Mouse (Mus musculus): Measurements from ENCODE around the gene Ttc7b. TPM values are rescaled to one million over a fixed set of nuclear protein-coding genes. Genes with fewer than 3 reads are reported as not detected.

Ttc7b gene
- polyA plus RNA-seq, 1 experiment from 2014 or later, result 2.2 TPM

DNA sequence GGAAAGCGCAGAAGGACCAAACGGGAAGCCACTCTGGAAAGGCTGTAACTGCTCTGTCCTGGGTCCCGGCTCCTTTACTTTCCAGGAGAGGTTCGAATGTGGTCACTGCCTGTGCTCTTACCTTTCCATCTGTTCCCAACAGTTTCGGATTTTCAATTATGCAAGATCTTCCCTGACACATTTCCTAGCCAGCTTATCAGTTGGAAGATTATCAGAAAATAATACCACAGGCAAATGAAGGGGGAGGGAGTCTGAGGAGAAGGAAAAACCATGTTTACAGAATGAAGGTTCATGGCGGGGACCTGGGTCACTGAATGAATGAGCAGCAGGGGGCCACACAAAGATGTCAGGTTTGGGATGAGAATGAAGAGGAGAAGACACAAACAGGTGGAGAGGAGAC is 177.1 kb downstream of the Ttc7b start:
- Histone ChIP-seq H3K4me3 (ENCODE audit: low read depth, low read length) (no peak overlapping the region), H3K4me2 (ENCODE audit: low read depth, low read length) (no peak overlapping the region)
- 69% methylated on average over 6 of the region's 6 CpGs for WGBS (ENCODE audit: insufficient replicate concordance)

DNA sequence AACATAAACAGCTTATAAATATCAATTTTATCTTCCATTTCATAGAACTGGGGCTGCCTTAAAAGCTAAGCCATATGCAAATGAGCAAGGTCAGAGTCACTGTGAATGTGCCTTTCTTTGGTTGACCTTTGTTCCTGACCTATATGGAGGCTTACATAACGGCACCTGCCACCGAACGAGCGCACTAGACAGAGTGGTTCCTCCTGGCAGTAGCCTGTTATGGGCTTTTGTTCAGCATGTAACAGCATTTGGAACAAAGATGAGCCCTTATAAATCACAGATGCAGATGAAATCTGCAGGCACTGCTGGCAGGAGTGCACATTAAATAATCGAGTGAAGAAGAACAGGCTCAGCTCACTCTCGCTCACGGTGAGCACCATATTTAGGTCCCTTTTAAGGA is 179.0 kb downstream of the Ttc7b start:
- 0 out of 2 replicates have a peak, but pooled peaks have one; percentile 43 for ATAC-seq
- 73% methylated on average over 7 of the region's 7 CpGs for WGBS (ENCODE audit: insufficient replicate concordance)

More for the DNA sequence above, 177.1 kb downstream of the Ttc7b start:
- ATAC-seq (no peak), DNase-seq (no peak)
- Histone ChIP-seq H3K36me3 (replicated peaks; ENCODE audit: insufficient read depth, low read length) (no peaks in the 10 kb centered on the region; the same call in none of the 2 replicates), H3K27me3 (ENCODE audit: insufficient read depth, low read length) (no peaks in the 10 kb centered on the region), H3K9ac (replicated peaks) (no peak overlapping the region), H3K9me3 (ENCODE audit: low read length) (no peaks in the 10 kb centered on the region), H3K27ac (ENCODE audit: low read depth) (no peak overlapping the region), H3K4me1 (ENCODE audit: insufficient read depth) (0 out of 2 replicates have a peak, but pooled peaks cover 2% of the 10 kb centered on the region)
- no peak for TF ChIP-seq CTCF (IDR thresholded peaks at IDR 0.05; ENCODE audit: low read depth)
- no peak for TF ChIP-seq EP300 (IDR thresholded peaks at IDR 0.05; ENCODE audit: low read depth)

DNA sequence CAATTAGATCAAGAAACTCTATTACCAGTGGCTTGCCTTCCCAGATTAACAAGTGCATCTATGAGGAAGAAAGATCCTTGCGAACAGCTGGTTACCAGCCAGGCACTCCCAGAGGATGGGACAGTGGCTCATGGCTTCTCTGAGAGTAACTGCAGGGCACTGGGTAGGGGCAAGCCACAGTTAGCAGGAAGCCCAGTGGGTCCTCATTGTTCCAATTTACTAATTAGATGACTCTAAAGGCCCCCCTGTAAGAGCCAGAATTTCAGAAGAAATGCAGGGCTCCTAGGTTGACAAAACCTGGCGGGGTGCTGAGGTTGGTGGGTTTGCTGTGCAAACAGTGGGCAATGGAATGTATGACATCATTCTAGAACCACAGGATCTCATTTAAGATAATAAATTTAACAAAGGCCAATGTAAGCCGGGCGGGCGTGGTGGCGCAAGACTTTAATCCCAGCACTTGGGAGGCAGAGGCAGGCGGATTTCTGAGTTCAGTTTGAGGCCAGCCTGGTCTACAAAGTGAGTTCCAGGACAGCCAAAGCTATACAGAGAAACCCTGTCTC is 179.6 kb downstream of the Ttc7b start:
- H3K9ac ChIP-seq (replicated peaks), result no peak overlapping the region
- no peaks in the 10 kb centered on the region; the same call in 1 of the 2 replicates for H3K36me3 ChIP-seq (replicated peaks; ENCODE audit: insufficient read depth, low read length)
- ATAC-seq (no peak), DNase-seq (no peak)
- no peak overlapping the region for H3K4me3 ChIP-seq (ENCODE audit: low read depth, low read length)
- H3K27ac ChIP-seq (ENCODE audit: low read depth), result no peak overlapping the region
- 0 out of 2 replicates have a peak, but pooled peaks cover 2% of the 10 kb centered on the region for H3K4me1 ChIP-seq (ENCODE audit: insufficient read depth)
- H3K27me3 ChIP-seq (ENCODE audit: insufficient read depth, low read length), result no peaks in the 10 kb centered on the region
- no peak overlapping the region for H3K4me2 ChIP-seq (ENCODE audit: low read depth, low read length)
- 89% methylated on average over 7 of the region's 7 CpGs for WGBS (ENCODE audit: insufficient replicate concordance)
- no peak for TF ChIP-seq EP300 (IDR thresholded peaks at IDR 0.05; ENCODE audit: low read depth)
- H3K9me3 ChIP-seq (ENCODE audit: low read length), result no peaks in the 10 kb centered on the region

More for the DNA sequence above, 179.0 kb downstream of the Ttc7b start:
- TF ChIP-seq CTCF (IDR thresholded peaks at IDR 0.05; ENCODE audit: low read depth), result no peak
- no peak for TF ChIP-seq EP300 (IDR thresholded peaks at IDR 0.05; ENCODE audit: low read depth)
- DNase-seq, result no peak
- Histone ChIP-seq H3K9ac (replicated peaks) (no peak overlapping the region), H3K4me2 (ENCODE audit: low read depth, low read length) (no peak overlapping the region), H3K4me3 (ENCODE audit: low read depth, low read length) (no peak overlapping the region), H3K4me1 (ENCODE audit: insufficient read depth) (0 out of 2 replicates have a peak, but pooled peaks cover 2% of the 10 kb centered on the region), H3K9me3 (ENCODE audit: low read length) (no peaks in the 10 kb centered on the region), H3K27ac (ENCODE audit: low read depth) (no peak overlapping the region), H3K36me3 (replicated peaks; ENCODE audit: insufficient read depth, low read length) (no peaks in the 10 kb centered on the region; the same call in 1 of the 2 replicates), H3K27me3 (ENCODE audit: insufficient read depth, low read length) (no peaks in the 10 kb centered on the region)

DNA sequence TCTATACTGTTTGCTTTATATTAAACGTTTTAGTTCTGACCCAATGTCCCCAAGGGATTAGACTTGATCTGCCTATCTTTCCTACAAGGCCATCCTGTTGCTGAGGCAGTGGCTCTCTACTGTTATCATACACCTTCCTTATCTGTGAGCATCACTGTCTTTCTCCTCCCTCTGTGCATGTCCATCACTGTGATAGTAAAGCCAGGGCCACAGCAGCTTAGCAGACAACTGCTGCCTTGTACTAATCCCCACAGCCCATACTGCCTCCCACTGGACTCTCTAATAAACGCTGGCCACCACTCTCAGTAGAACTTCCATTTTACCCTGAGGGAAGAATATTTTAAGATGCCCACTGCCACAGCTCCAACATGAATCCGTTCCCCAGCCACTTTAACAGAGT is 182.6 kb downstream of the Ttc7b start:
- Histone ChIP-seq H3K36me3 (replicated peaks; ENCODE audit: insufficient read depth, low read length) (no peaks in the 10 kb centered on the region), H3K4me3 (ENCODE audit: low read depth, low read length) (no peak overlapping the region), H3K4me1 (ENCODE audit: insufficient read depth) (0 out of 2 replicates have a peak, but pooled peaks cover 2% of the 10 kb centered on the region), H3K9me3 (ENCODE audit: low read length) (no peaks in the 10 kb centered on the region), H3K27me3 (ENCODE audit: insufficient read depth, low read length) (no peaks in the 10 kb centered on the region), H3K4me2 (ENCODE audit: low read depth, low read length) (no peak overlapping the region), H3K27ac (ENCODE audit: low read depth) (no peak overlapping the region), H3K9ac (replicated peaks) (no peak overlapping the region)
- ATAC-seq, result no peak
- WGBS (ENCODE audit: insufficient replicate concordance), result 55% methylated on average over 3 of the region's 3 CpGs
- TF ChIP-seq EP300 (IDR thresholded peaks at IDR 0.05; ENCODE audit: low read depth) (no peak), CTCF (IDR thresholded peaks at IDR 0.05; ENCODE audit: low read depth) (peak; percentile 43)
- no peak for DNase-seq

DNA sequence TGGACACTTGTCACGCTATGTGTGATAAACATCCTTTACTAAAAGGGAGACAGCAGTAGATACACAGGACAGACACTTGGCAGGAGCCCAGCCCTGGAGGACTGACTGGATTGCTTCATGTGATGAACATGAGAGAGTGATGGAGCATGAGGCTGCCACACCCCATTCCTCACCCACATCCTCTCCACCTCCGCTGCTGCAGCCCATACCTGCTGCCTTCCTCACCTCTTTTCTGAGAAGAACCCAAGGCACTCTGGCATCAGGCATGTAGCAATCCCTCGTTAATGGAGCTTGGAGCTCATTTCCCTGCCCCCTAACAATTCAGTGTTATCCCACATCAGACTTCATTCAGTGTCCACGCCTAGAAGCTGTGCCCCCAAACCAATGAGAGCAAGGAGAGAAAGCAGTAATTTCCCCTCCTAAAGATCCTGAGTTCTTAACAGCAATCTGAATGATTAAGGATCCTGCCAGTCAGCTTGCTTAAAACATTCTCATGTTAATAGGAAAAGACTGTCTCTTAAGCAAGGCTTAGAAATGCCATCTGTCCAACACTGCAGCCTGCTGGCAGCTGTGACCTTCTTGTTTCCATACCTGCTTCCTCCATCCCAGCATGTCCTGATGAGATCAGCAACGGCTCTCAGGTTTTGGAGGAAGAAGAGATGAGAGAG is 183.1 kb downstream of the Ttc7b start:
- ATAC-seq, result no peak
- H3K4me3 ChIP-seq (ENCODE audit: low read depth, low read length), result no peak overlapping the region
- no peaks in the 10 kb centered on the region for H3K9me3 ChIP-seq (ENCODE audit: low read length)
- no peak for TF ChIP-seq EP300 (IDR thresholded peaks at IDR 0.05; ENCODE audit: low read depth)
- TF ChIP-seq CTCF (IDR thresholded peaks at IDR 0.05; ENCODE audit: low read depth), result peak; percentile 35
- DNase-seq, result no peak
- no peaks in the 10 kb centered on the region for H3K36me3 ChIP-seq (replicated peaks; ENCODE audit: insufficient read depth, low read length)
- 0 out of 2 replicates have a peak, but pooled peaks cover 2% of the 10 kb centered on the region for H3K4me1 ChIP-seq (ENCODE audit: insufficient read depth)
- H3K27ac ChIP-seq (ENCODE audit: low read depth), result no peak overlapping the region
- WGBS (ENCODE audit: insufficient replicate concordance), result 71% methylated on average over 5 of the region's 5 CpGs
- H3K27me3 ChIP-seq (ENCODE audit: insufficient read depth, low read length), result no peaks in the 10 kb centered on the region
- H3K9ac ChIP-seq (replicated peaks), result no peak overlapping the region
- H3K4me2 ChIP-seq (ENCODE audit: low read depth, low read length), result no peak overlapping the region

DNA sequence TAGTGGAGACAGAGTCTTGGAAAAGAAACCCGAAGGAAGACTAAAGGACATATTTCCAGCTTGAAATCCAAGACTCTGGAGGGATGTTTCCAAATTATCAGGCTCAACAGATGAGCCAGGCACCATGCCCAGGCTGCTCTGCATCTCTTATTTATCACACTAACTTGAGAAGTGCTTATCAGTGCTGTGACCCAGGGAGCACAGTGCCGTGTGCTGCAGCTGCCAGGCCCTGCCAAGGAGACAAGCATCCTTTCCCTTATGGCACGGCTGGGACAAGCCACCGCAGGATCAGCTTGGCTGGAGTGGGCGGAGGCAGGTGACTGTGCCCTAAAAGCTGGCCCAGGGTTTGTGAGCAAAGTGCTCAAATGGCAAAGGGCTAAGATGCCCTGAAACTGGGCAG is 184.4 kb downstream of the Ttc7b start:
- Histone ChIP-seq H3K4me2 (ENCODE audit: low read depth, low read length) (no peak overlapping the region), H3K4me3 (ENCODE audit: low read depth, low read length) (no peak overlapping the region), H3K4me1 (ENCODE audit: insufficient read depth) (no peaks in the 10 kb centered on the region), H3K36me3 (replicated peaks; ENCODE audit: insufficient read depth, low read length) (no peaks in the 10 kb centered on the region; the same call in 1 of the 2 replicates), H3K9me3 (ENCODE audit: low read length) (no peaks in the 10 kb centered on the region), H3K9ac (replicated peaks) (no peak overlapping the region), H3K27ac (ENCODE audit: low read depth) (no peak overlapping the region), H3K27me3 (ENCODE audit: insufficient read depth, low read length) (no peaks in the 10 kb centered on the region)
- ATAC-seq (no peak), DNase-seq (no peak)
- 58% methylated on average over 5 of the region's 5 CpGs for WGBS (ENCODE audit: insufficient replicate concordance)
- TF ChIP-seq CTCF (IDR thresholded peaks at IDR 0.05; ENCODE audit: low read depth) (no peak), EP300 (IDR thresholded peaks at IDR 0.05; ENCODE audit: low read depth) (no peak)

Data from liver, postnatal 0 days (tissue).